10 mouse cellular contexts compared by ENCODE assay signal in the genomic region with DNA sequence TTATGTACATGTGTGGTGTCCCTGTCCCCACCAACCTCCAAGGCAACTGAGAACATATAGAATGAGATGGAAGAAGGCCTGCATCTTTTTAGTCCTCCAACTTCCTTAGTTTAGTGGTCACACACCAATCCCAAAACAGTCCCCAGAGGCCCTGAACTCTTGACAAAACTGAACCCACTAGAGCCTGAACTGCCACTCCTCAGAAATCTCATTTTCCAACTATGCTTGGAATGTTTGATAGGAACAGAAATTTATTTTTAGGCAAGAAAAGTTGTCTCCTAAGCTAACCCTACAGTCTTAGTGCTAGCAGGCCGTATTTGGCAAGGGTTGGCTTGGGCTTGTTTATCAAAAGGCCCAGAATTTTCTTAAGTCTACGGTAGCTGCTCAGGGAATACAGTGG. TPM values are rescaled to one million over a fixed set of nuclear protein-coding genes. Genes with fewer than 3 reads are reported as not detected.
DNase-seq lines count a peak whose midpoint lies in the region; ATAC-seq and TF ChIP-seq lines count a peak whose summit lies in the region.
"Had no signal": no experiment of that assay in that cellular context is flagged by ENCODE, and none has a peak within 500 bp of the region (broad histone marks: within the 10 kb centered on the region; RNA-seq: fewer than 3 reads in every experiment).

No protein-coding gene starts in this region.

- TF ChIP-seq EP300 in lung, postnatal 0 days (IDR thresholded peaks at IDR 0.05) = no peak
- TF ChIP-seq EP300 in heart, postnatal 0 days (IDR thresholded peaks at IDR 0.05; ENCODE audit: low read depth) = no peak

- no peak overlapping the region for H3K4me3 ChIP-seq in heart, embryonic 15.5 days
- H3K4me3 ChIP-seq in lung, postnatal 0 days (ENCODE audit: low read depth, low read length) = no peak overlapping the region
- H3K4me3 ChIP-seq in heart, postnatal 0 days (ENCODE audit: low read depth, low read length) = no peak overlapping the region
- no peak overlapping the region for H3K4me3 ChIP-seq in stomach, embryonic 16.5 days (replicated peaks; ENCODE audit: low read length)
- H3K4me3 ChIP-seq: hindbrain, embryonic 12.5 days had no signal

- 0 out of 2 replicates have a peak overlapping the region, but pooled peaks have one; percentile 12 for H3K9ac ChIP-seq in heart, embryonic 15.5 days
- no peak overlapping the region for H3K9ac ChIP-seq in lung, postnatal 0 days (replicated peaks; ENCODE audit: low read depth)
- H3K9ac ChIP-seq in heart, postnatal 0 days (replicated peaks; ENCODE audit: low read depth, low read length) = 0 out of 2 replicates have a peak overlapping the region, but pooled peaks have one; percentile 1
- H3K9ac ChIP-seq in stomach, embryonic 16.5 days (ENCODE audit: low read length) = peak overlapping the region; percentile 53
- H3K9ac ChIP-seq: hindbrain, embryonic 12.5 days had no signal

- no peaks in the 10 kb centered on the region for H3K27me3 ChIP-seq in heart, embryonic 15.5 days
- H3K27me3 ChIP-seq in lung, postnatal 0 days (replicated peaks; ENCODE audit: insufficient read depth, low read length) = no peaks in the 10 kb centered on the region
- H3K27me3 ChIP-seq in heart, postnatal 0 days (ENCODE audit: control insufficient read depth, insufficient read depth, low read length) = no peaks in the 10 kb centered on the region
- no peaks in the 10 kb centered on the region for H3K27me3 ChIP-seq in stomach, embryonic 16.5 days (ENCODE audit: control insufficient read depth, insufficient read depth, low read length)
- H3K27me3 ChIP-seq: hindbrain, embryonic 12.5 days had no signal

- H3K36me3 ChIP-seq in heart, embryonic 15.5 days = 0 out of 2 replicates have a peak, but pooled peaks cover 3% of the 10 kb centered on the region
- H3K36me3 ChIP-seq in lung, postnatal 0 days (ENCODE audit: insufficient read depth, low read length) = no peaks in the 10 kb centered on the region
- H3K36me3 ChIP-seq in heart, postnatal 0 days (replicated peaks; ENCODE audit: control insufficient read depth, insufficient read depth, low read length) = peaks cover 16% of the 10 kb centered on the region
- H3K36me3 ChIP-seq in stomach, embryonic 16.5 days (ENCODE audit: control insufficient read depth, insufficient read depth, low read length) = 0 out of 2 replicates have a peak, but pooled peaks cover 4% of the 10 kb centered on the region

- H3K4me1 ChIP-seq in heart, embryonic 15.5 days (replicated peaks) = peaks cover 97% of the 10 kb centered on the region
- peaks cover 63% of the 10 kb centered on the region; the same call in 1 of the 2 replicates for H3K4me1 ChIP-seq in lung, postnatal 0 days (ENCODE audit: insufficient read depth, low read depth, low read length)
- peaks cover 90% of the 10 kb centered on the region for H3K4me1 ChIP-seq in heart, postnatal 0 days (ENCODE audit: control insufficient read depth, insufficient read depth)
- H3K4me1 ChIP-seq in stomach, embryonic 16.5 days (ENCODE audit: control insufficient read depth, insufficient read depth, low read length) = peaks cover 81% of the 10 kb centered on the region

- H3K27ac ChIP-seq in heart, embryonic 15.5 days = peak overlapping the region; percentile 97
- H3K27ac ChIP-seq in lung, postnatal 0 days (ENCODE audit: low read length) = peak overlapping the region; percentile 66
- peak overlapping the region; percentile 72 for H3K27ac ChIP-seq in heart, postnatal 0 days (ENCODE audit: low read depth)
- peak overlapping the region; percentile 93 for H3K27ac ChIP-seq in stomach, embryonic 16.5 days (ENCODE audit: low read length)

- DNase-seq in heart, adult 8-10 months (ENCODE audit: low spot score) = no peak
- no peak for DNase-seq in lung, postnatal 0 days (ENCODE audit: low spot score)
- DNase-seq in lung, postnatal 25 days (ENCODE audit: low spot score) = no peak
- no peak for DNase-seq in heart, postnatal 0 days (ENCODE audit: low spot score)
- no peak for DNase-seq in cerebellum, postnatal 14 days
- DNase-seq in spleen, postnatal 4 days (ENCODE audit: low spot score in 2 of 2) = no peak
- DNase-seq: layer of hippocampus, postnatal 36 days had no signal

- 21% methylated on average over 2 of the region's 2 CpGs for WGBS in heart, embryonic 15.5 days
- 45% methylated on average over 2 of the region's 2 CpGs for WGBS in lung, postnatal 0 days
- WGBS in heart, postnatal 0 days = 20% methylated on average over 2 of the region's 2 CpGs
- WGBS in stomach, embryonic 16.5 days = 63% methylated on average over 2 of the region's 2 CpGs

- no peak for ATAC-seq in heart, embryonic 15.5 days (replicated peaks; ENCODE audit: insufficient number of reproducible peaks, insufficient read depth, low FRiP score, low read depth)
- ATAC-seq in lung, postnatal 0 days = no peak
- no peak for ATAC-seq in heart, postnatal 0 days (ENCODE audit: insufficient read depth, low read depth)
- no peak for ATAC-seq in stomach, embryonic 16.5 days (ENCODE audit: insufficient read depth, low FRiP score)

- TF ChIP-seq CTCF in lung, postnatal 0 days (IDR thresholded peaks at IDR 0.05) = no peak
- no peak for TF ChIP-seq CTCF in heart, postnatal 0 days (IDR thresholded peaks at IDR 0.05; ENCODE audit: low read depth)

- peak overlapping the region; percentile 9; the same call in 1 of the 2 replicates for H3K4me2 ChIP-seq in heart, embryonic 15.5 days
- H3K4me2 ChIP-seq in lung, postnatal 0 days (replicated peaks; ENCODE audit: low read depth, low read length) = no peak overlapping the region
- no peak overlapping the region for H3K4me2 ChIP-seq in heart, postnatal 0 days (ENCODE audit: low read depth, low read length)
- peak overlapping the region; percentile 9; the same call in 1 of the 2 replicates for H3K4me2 ChIP-seq in stomach, embryonic 16.5 days (ENCODE audit: low read depth, low read length)
- H3K4me2 ChIP-seq: hindbrain, embryonic 12.5 days had no signal

- no peaks in the 10 kb centered on the region for H3K9me3 ChIP-seq in heart, embryonic 15.5 days (replicated peaks)
- H3K9me3 ChIP-seq in lung, postnatal 0 days (ENCODE audit: low read length) = no peaks in the 10 kb centered on the region
- no peaks in the 10 kb centered on the region for H3K9me3 ChIP-seq in heart, postnatal 0 days (replicated peaks; ENCODE audit: control insufficient read depth, low read length)
- no peaks in the 10 kb centered on the region for H3K9me3 ChIP-seq in stomach, embryonic 16.5 days (replicated peaks; ENCODE audit: control insufficient read depth, low read length)
- H3K9me3 ChIP-seq: hindbrain, embryonic 12.5 days had no signal

RNA-seq across cellular contexts. Expression of a gene that starts 10.4 kb away (rescaled TPM):
- polyA plus RNA-seq in heart, embryonic 15.5 days (2015; fragmentation: Nextera tagmentation; extraction: Ambion mirVana) = 236 and 281 TPM in 2 replicates
- 10 to 100 TPM; 57.8 to 82.0 (median 75.8) TPM for total RNA-seq in heart, adult 8-10 months (2022)
- 202 and 218 TPM in 2 replicates for polyA plus RNA-seq in lung, postnatal 0 days (2015; fragmentation: Nextera tagmentation; extraction: Ambion mirVana)
- 120 and 139 TPM in 2 replicates for total RNA-seq in heart, postnatal 0 days (2014; rRNA removed; ENCODE audit: low replicate concordance)
- polyA plus RNA-seq in heart, postnatal 0 days (2015; fragmentation: Nextera tagmentation; extraction: Ambion mirVana) = 135 and 171 TPM in 2 replicates
- 413 and 449 TPM in 2 replicates for polyA plus RNA-seq in stomach, embryonic 16.5 days (2015; fragmentation: Nextera tagmentation; extraction: Ambion mirVana)

RNA-seq across cellular contexts. Expression of a gene that starts 29.9 kb away (rescaled TPM):
- polyA plus RNA-seq in heart, embryonic 15.5 days (2015; fragmentation: Nextera tagmentation; extraction: Ambion mirVana) = 239 and 261 TPM in 2 replicates
- total RNA-seq in heart, adult 8-10 months (2022) = 100 to 1,000 TPM; 152 to 167 (median 158) TPM
- polyA plus RNA-seq in lung, postnatal 0 days (2015; fragmentation: Nextera tagmentation; extraction: Ambion mirVana) = 287 and 294 TPM in 2 replicates
- 366 and 476 TPM in 2 replicates for total RNA-seq in heart, postnatal 0 days (2014; rRNA removed; ENCODE audit: low replicate concordance)
- polyA plus RNA-seq in heart, postnatal 0 days (2015; fragmentation: Nextera tagmentation; extraction: Ambion mirVana) = 261 and 264 TPM in 2 replicates
- polyA plus RNA-seq in stomach, embryonic 16.5 days (2015; fragmentation: Nextera tagmentation; extraction: Ambion mirVana) = 339 and 345 TPM in 2 replicates

RNA-seq across cellular contexts. Expression of a gene that starts 30.1 kb away (rescaled TPM):
- polyA plus RNA-seq in heart, embryonic 15.5 days (2015; fragmentation: Nextera tagmentation; extraction: Ambion mirVana) = 2.8 and 7.6 TPM in 2 replicates
- total RNA-seq in heart, adult 8-10 months (2022) = 1 to 10 TPM in 1 of 4 experiments, under 1 TPM in 3; 0.50 to 1.1 (median 0.74) TPM
- polyA plus RNA-seq in lung, postnatal 0 days (2015; fragmentation: Nextera tagmentation; extraction: Ambion mirVana) = 2.0 and 3.5 TPM in 2 replicates
- total RNA-seq in heart, postnatal 0 days (2014; rRNA removed; ENCODE audit: low replicate concordance) = 0.15 TPM in 1 of 2 replicates, not detected in the other
- polyA plus RNA-seq in heart, postnatal 0 days (2015; fragmentation: Nextera tagmentation; extraction: Ambion mirVana) = 1.4 and 1.8 TPM in 2 replicates
- 7.9 and 8.4 TPM in 2 replicates for polyA plus RNA-seq in stomach, embryonic 16.5 days (2015; fragmentation: Nextera tagmentation; extraction: Ambion mirVana)

Comparison
In these comparisons a context has a peak if more than half of its experiments do, and no peak if none do; other contexts are left out.
1. H3K4me2 ChIP-seq: peak in heart, embryonic 15.5 days (single experiment) and stomach, embryonic 16.5 days (single experiment); none in lung, postnatal 0 days (single experiment) and heart, postnatal 0 days (single experiment).
2. Peak in every context shown above with its lines, with median percentiles within 50 percentile points of each other: H3K27ac ChIP-seq.